Mouse (Mus musculus) B cell, adult (primary cell): ENCODE results near the gene Ankrd26. TPM values are rescaled to one million over a fixed set of nuclear protein-coding genes. Genes with fewer than 3 reads are reported as not detected.

Experiments
- total RNA-seq: library from RNA; stranded (reverse); gene quantifications from 4 replicates; pipeline ENCODE4 v1.2.4, GENCODE M21; 2023; ENCODE audit not compliant: inconsistent age

The Ankrd26 gene
- 9.1 to 12.2 TPM (median 10.3 TPM) in 4 replicates for total RNA-seq

DNA sequence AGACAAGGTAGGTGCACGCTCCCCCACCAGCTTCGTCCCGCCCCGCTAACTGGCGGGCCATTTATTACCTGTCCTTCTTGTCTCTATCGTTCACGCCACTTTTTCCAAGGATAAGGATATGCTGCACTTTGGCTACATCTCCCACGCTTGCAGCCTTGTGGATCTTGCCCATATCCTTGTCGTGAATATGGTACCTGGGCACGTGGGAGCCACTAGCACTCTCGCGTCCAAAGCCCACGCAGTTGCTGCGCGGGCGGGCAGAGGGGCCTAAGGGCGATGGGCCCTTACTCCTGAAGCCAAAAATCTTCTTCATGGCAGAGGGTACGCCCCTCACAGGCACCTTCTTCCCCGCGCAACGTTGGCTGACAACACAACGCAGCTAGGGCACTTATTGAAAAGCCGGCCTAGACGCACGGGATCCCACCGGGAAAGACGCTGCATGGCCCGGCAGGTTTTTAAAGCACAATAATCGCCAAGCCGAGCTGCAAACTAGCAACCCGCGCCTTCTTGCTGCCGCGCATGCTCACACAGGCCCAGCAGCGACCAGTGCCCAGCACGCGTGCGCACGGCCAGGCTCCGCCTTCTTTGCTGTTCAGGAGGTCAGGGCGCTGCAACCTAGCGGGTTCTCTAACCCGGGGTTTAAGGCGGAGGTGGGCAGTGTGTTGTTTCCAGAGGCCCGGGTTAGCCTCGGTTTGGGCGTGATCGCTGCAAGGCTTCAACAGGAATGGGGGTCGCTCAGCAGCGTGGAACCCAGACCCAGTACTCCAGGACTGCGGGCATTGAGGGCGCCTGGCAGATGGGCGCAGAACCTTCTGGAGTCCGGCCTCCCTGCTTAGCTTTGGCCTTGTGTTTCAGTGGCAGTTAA is at the start of gene Ankrd26:
Gene Ankrd26 (minus strand): TSS at position 482 of the 865 bp plus-strand sequence.

DNA sequence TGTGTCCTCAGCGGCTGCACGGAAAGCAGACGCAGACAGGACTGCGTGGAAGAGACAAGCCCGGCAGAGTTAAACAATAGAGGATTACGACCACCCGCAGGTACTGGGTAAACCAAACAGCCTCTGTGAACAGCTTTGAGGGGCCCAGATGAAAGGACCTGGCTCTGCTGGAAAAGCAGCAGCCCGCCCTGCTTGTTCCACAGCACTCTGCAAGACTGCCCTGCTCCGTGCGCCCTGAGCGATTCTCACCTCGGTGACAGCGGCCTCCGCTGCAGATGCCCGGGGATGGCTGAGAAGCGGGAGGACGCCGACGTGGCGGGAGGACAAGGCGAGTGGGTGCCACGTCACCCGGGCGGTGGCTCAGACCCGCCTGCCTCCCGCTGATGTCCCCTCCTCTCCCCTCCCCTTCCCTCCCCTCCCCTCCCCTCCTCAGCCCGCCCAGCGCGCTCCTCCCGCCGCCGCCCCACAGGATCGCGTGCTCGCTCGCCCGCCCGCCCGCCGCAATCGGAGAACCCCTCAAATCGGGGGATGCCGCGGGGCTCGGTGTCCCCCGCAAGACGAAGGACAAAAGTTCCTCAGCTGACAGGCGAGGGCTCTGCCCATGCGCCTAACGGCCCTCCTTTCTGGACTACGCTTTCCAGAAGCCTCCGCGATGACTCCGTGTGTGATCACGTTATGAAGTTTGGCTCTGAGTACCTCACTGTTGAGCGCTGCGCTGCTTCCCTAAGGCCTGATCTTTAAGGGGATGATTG is 82.9 kb downstream of the Ankrd26 start, which contains the start of gene Zfp9:
Gene Zfp9 (minus strand): TSS at position 364 of the 752 bp plus-strand sequence.

DNA sequence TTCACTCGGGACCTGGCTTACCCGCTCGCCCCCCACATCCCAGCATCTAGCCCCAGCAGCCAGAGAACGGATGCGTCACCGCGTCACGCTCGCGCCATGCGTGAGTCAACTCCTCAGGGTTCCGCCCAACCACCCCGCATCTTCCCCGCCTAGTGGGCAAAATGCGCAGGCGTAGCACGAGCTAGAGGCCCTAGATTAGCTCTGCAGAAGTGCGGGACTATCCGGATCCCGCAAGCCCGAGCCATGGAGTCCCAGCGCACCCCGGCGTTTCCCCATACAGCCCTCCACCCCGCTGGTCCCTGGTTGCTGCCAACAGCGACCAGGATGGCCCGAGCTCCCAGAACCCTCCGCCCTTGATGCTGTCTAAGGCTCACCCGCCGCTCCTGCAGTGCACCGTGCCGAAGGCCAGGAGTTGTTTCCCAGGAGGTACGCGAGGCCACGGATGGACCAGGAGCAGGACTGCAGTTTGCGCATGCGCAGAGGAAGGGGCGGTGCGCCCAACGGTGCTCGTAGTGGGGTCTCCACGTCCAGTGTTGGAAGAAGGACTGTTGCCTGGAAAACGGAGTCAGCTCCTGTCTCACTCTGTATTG is 106.9 kb downstream of the Ankrd26 start, which contains the start of gene Zfp248:
Gene Zfp248 (minus strand): TSS at position 487 of the 590 bp plus-strand sequence.

Other genes with a start within 250 kb of the Ankrd26 start
- 54.0 to 60.7 TPM (median 57.1 TPM) in 4 replicates for gene Bms1, start 142.8 kb downstream of the Ankrd26 start, total RNA-seq
- 0.96 to 2.7 TPM (median 1.4 TPM) in 4 replicates for gene Zfp248, start 106.7 kb downstream of the Ankrd26 start, total RNA-seq
- 0.12 to 0.29 TPM in 2 of 4 replicates, not detected in the others for gene Zfp9, start 82.9 kb downstream of the Ankrd26 start, total RNA-seq